Mouse (Mus musculus) hindbrain, embryonic 11.5 days (tissue): Measurements from ENCODE around the gene Gm10717. TPM values are rescaled to one million over a fixed set of nuclear protein-coding genes. Genes with fewer than 3 reads are reported as not detected.
A peak's percentile ranks its signal among the peaks of the same experiment; 100 is the strongest.
"Not testable (repeated sequence)": the region's sequence is repeated elsewhere in the genome, so short reads cannot be mapped to it uniquely, and the experiment has no call there.

Experiments used
- ATAC-seq: fragments of 200-750 bp; cut with Nextera tagmentation; 2 replicates; pipeline ENCODE4 v1.8.0; 2017; ENCODE audit warnings: mild to moderate bottlenecking, moderate TSS enrichment, moderate library complexity; ENCODE audit not compliant: low FRiP score
- DNase-seq: peaks from one replicate; pipeline ENCODE4 v3.0.0-alpha.2; 2015; ENCODE audit warnings: low spot score
- H3K27ac ChIP-seq: fragments of 300-500 bp; sonication (generic); 2 replicates; pipeline ENCODE4 v1.5.1; 2014; ENCODE audit warnings: mild to moderate bottlenecking, low read depth, low read length
- H3K27me3 ChIP-seq: fragments of 300-500 bp; sonication (generic); 2 replicates; pipeline ENCODE4 v1.6.1; 2014; ENCODE audit warnings: mild to moderate bottlenecking, low read length, moderate library complexity, mixed read lengths; ENCODE audit not compliant: control insufficient read depth, insufficient read depth
- H3K36me3 ChIP-seq: fragments of 300-500 bp; sonication (generic); 2 replicates; pipeline ENCODE4 v1.6.1; 2014; ENCODE audit warnings: mild to moderate bottlenecking, low read length, moderate library complexity, mixed read lengths; ENCODE audit not compliant: control insufficient read depth, insufficient read depth
- H3K4me1 ChIP-seq: fragments of 300-500 bp; sonication (generic); replicated peaks from 2 replicates; pipeline ENCODE4 v1.6.1; 2014; ENCODE audit warnings: low read length, mixed read lengths; ENCODE audit not compliant: control insufficient read depth, insufficient read depth
- H3K4me2 ChIP-seq: fragments of 300-500 bp; sonication (generic); replicated peaks from 2 replicates; pipeline ENCODE4 v1.6.1; 2014; ENCODE audit warnings: mild to moderate bottlenecking, low read depth, low read length
- H3K4me3 ChIP-seq: fragments of 300-500 bp; sonication (generic); 2 replicates; pipeline ENCODE4 v1.5.1; 2014; ENCODE audit warnings: low read depth, low read length
- H3K9ac ChIP-seq: fragments of 300-500 bp; sonication (generic); 2 replicates; pipeline ENCODE4 v1.6.1; 2014; ENCODE audit warnings: low read depth, low read length
- H3K9me3 ChIP-seq: fragments of 300-500 bp; sonication (generic); 2 replicates; pipeline ENCODE4 v1.6.1; 2016; ENCODE audit warnings: low read length; ENCODE audit not compliant: control insufficient read depth
- WGBS: fragments of 180-500 bp; shearing (Covaris S2); extraction: QIAGEN DNeasy Blood & Tissue Kit; methylation state at CpG from one replicate; pipeline ENCODE4 v1.1.7; 2014; 5-methylcytosine and 5-hydroxymethylcytosine counted together
- polyA plus RNA-seq: library from polyadenylated mRNA; unstranded; fragments of >200 nt; fragmentation: Nextera tagmentation; extraction: Ambion mirVana; gene quantifications from 2 replicates; pipeline ENCODE4 v1.2.1, GENCODE M21; 2014

Gm10717 gene
- polyA plus RNA-seq, 1 experiment from 2014 or later: 1.1 TPM

- not testable (repeated sequence) for H3K4me1 ChIP-seq, H3K9ac ChIP-seq, H3K27me3 ChIP-seq, H3K36me3 ChIP-seq, H3K4me2 ChIP-seq, H3K9me3 ChIP-seq, H3K27ac ChIP-seq, H3K4me3 ChIP-seq, DNase-seq
- WGBS: no CpG with 5 or more reads among the region's 5 CpGs
- ATAC-seq: peak; percentile 62
Measured at GRCm38 (mm10) chr9:3009331-3009730, 15.9 kb upstream of the Gm10717 start.

DNA sequence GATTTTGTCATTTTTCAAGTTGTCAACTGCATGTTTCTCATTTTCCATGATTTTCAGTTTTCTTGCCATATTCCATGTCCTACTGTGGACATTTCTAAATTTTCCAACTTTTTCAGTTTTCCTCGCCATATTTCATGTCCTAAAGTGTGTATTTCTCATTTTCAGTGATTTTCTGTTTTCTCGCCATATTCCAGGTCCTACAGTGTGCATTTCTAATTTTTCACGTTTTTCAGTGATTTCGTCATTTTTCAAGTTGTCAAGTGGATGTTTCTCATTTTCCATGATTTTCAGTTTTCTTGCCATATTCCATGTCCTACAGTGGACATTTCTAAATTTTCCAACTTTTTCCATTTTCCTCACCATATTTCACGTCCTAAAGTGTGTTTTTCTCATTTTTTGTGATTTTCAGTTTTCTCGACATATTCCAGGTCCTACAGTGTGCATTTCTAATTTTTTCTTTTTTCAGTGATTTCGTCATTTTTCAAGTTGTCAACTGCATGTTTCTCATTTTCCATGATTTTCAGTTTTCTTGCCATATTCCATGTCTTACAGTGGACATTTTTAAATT is 13.1 kb upstream of the Gm10717 start:
- not testable (repeated sequence) for ATAC-seq, H3K4me2 ChIP-seq, H3K9me3 ChIP-seq, H3K27ac ChIP-seq, H3K27me3 ChIP-seq, H3K9ac ChIP-seq, H3K36me3 ChIP-seq, H3K4me1 ChIP-seq, H3K4me3 ChIP-seq, DNase-seq
- 86% methylated on average over 2 of the region's 7 CpGs for WGBS

GRCm38 (mm10) chr9:3012733-3013279 is 12.4 kb upstream of the Gm10717 start, which contains the start of gene Gm10721:
TSS of gene Gm10721 (plus strand) at chr9:3013140.
- WGBS: no CpG with 5 or more reads among the region's 11 CpGs
- ATAC-seq: peak; percentile 58
- not testable (repeated sequence) for H3K4me1 ChIP-seq, H3K9me3 ChIP-seq, H3K9ac ChIP-seq, H3K4me2 ChIP-seq, H3K27ac ChIP-seq, H3K4me3 ChIP-seq, H3K36me3 ChIP-seq, DNase-seq, H3K27me3 ChIP-seq

GRCm38 (mm10) chr9:3015354-3015753 is 9.9 kb upstream of the Gm10717 start, which contains the start of gene Gm10720:
TSS of gene Gm10720 (plus strand) at chr9:3015654.
- not testable (repeated sequence) for H3K27me3 ChIP-seq, H3K36me3 ChIP-seq, H3K9ac ChIP-seq, H3K9me3 ChIP-seq, H3K27ac ChIP-seq, H3K4me1 ChIP-seq, H3K4me3 ChIP-seq, DNase-seq, ATAC-seq, H3K4me2 ChIP-seq
- WGBS: 63% methylated on average over 4 of the region's 9 CpGs

GRCm38 (mm10) chr9:3015896-3016295 is 9.3 kb upstream of the Gm10717 start:
- DNase-seq, H3K36me3 ChIP-seq, H3K4me1 ChIP-seq, ATAC-seq, H3K4me2 ChIP-seq, H3K9ac ChIP-seq, H3K9me3 ChIP-seq, H3K4me3 ChIP-seq, H3K27ac ChIP-seq, H3K27me3 ChIP-seq: not testable (repeated sequence)
- 69% methylated on average over 4 of the region's 6 CpGs for WGBS

DNA sequence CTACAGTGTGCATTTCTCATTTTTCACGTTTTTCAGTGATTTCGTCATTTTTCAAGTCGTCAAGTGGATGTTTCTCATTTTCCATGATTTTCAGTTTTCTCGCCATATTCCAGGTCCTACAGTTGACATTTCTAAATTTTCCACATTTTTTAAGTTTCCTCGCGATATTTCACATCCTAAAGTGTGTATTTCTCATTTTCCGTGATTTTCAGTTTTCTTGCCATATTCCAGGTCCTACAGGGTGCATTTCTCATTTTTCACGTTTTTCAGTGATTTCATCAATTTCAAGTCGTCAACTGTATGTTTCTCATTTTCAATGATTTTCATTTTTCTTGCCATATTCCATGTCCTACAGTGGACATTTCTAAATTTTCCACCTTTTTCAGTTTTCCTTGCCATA is 8.1 kb upstream of the Gm10717 start, which contains the start of gene Gm10719:
Gene Gm10719, plus strand, starts transcription at position 301 of the 400 bp plus-strand sequence.
- DNase-seq, H3K9ac ChIP-seq, H3K9me3 ChIP-seq, H3K4me1 ChIP-seq, H3K36me3 ChIP-seq, H3K27ac ChIP-seq, H3K4me3 ChIP-seq, H3K4me2 ChIP-seq, H3K27me3 ChIP-seq, ATAC-seq: not testable (repeated sequence)
- no CpG with 5 or more reads among the region's 9 CpGs for WGBS

DNA sequence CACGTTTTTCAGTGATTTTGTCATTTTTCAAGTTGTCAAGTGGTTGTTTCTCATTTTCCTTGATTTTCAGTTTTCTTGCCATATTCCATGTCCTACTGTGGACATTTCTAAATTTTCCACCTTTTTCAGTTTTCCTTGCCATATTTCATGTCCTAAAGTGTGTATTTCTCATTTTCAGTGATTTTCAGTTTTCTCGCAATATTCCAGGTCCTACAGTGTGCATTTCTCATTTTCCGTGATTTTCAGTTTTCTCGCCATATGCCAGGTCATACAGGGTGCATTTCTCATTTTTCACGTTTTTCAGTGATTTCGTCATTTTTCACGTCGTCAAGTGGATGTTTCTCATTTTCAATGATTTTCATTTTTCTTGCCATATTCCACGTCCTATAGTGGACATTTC is 6.3 kb upstream of the Gm10717 start:
- H3K4me2 ChIP-seq, DNase-seq, H3K9ac ChIP-seq, H3K27ac ChIP-seq, H3K4me1 ChIP-seq, H3K9me3 ChIP-seq, ATAC-seq, H3K4me3 ChIP-seq, H3K36me3 ChIP-seq, H3K27me3 ChIP-seq: not testable (repeated sequence)
- WGBS: 66% methylated on average over 9 of the region's 9 CpGs

GRCm38 (mm10) chr9:3019835-3020727 is 5.1 kb upstream of the Gm10717 start:
- not testable (repeated sequence) for DNase-seq, H3K4me1 ChIP-seq, H3K4me3 ChIP-seq, H3K27me3 ChIP-seq, H3K9me3 ChIP-seq, H3K9ac ChIP-seq, H3K4me2 ChIP-seq, H3K27ac ChIP-seq, H3K36me3 ChIP-seq
- peak; percentile 76 for ATAC-seq
- WGBS: 75% methylated on average over 11 of the region's 19 CpGs
